Mouse (Mus musculus) kidney, adult 2 months (tissue): Measurements from ENCODE around the gene Cobll1.

ENCODE experiments used
- CTCF ChIP-seq: fragments of 200-500 bp; conservative IDR thresholded peaks from 2 replicates; pipeline ENCODE4 v1.5.1; 2011; ENCODE audit warnings: low read depth, mild to moderate bottlenecking, control low read depth, low read length, moderate library complexity, mixed read lengths; ENCODE audit not compliant: insufficient read depth, insufficient read length
- POLR2A ChIP-seq: fragments of 200-500 bp; IDR thresholded peaks from one replicate; pipeline ENCODE4 v1.6.1; 2011; ENCODE audit warnings: low read depth, low read length, control low read depth

DNA sequence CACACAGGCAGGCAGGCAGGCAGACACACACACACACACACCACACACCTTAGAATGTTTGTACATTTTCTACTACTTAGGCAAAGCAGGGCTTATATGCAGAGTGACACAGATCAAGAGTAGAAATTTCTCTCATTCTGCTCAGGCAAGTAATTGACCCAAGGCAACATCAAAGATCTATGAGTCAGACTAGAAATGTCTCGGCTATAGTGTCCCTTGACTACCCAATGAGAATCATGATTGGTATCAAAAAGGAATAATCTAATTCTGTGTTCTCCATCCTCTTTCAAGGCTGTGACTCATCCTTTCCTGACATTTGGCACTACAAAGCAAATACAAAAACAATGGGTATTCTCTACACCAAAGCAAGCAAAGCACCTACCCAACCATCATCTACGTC, 77.5 kb downstream of the Cobll1 start:
- TF ChIP-seq CTCF (no peak), POLR2A (no peak)
